Mouse (Mus musculus): Measurements from ENCODE around the gene Fzr1. TPM values are rescaled to one million over a fixed set of nuclear protein-coding genes. Genes with fewer than 3 reads are reported as not detected.

Fzr1 gene
- polyA plus RNA-seq, 1 experiment from 2014 or later, result 45.2 TPM

DNA sequence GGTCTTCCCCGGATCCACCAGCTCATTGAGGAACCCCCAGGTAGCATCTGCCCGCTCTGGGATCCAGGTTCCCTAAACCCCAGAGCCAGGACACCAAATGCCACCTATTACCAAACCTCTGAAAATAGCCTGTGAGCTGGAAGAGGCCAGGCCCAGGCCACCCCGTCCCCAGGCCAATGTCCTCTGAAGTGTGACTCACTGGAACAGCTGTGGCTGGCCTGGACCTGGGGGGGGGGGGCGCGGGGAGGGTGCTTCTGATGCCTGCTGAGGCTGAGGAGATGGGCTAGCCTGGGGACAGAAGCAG is 43.4 kb upstream of the Fzr1 start:
- Histone ChIP-seq H3K27me3 (replicated peaks; ENCODE audit: control insufficient read depth, insufficient read depth, low read length) (peaks cover 16% of the 10 kb centered on the region), H3K9me3 (ENCODE audit: control insufficient read depth) (no peaks in the 10 kb centered on the region), H3K9ac (ENCODE audit: low read depth, low read length) (no peak overlapping the region), H3K27ac (ENCODE audit: low read depth, low read length) (no peak overlapping the region), H3K36me3 (ENCODE audit: control insufficient read depth, insufficient read depth) (peaks cover 7% of the 10 kb centered on the region; the same call in 1 of the 2 replicates), H3K4me3 (ENCODE audit: low read depth, low read length) (no peak overlapping the region), H3K4me2 (replicated peaks; ENCODE audit: low read depth) (no peak overlapping the region), H3K4me1 (replicated peaks; ENCODE audit: control insufficient read depth, insufficient read depth, low read length) (no peaks in the 10 kb centered on the region)
- TF ChIP-seq CTCF (IDR thresholded peaks at IDR 0.05; ENCODE audit: low read depth), result no peak
- WGBS, result 75% methylated on average over 5 of the region's 5 CpGs
- no peak for ATAC-seq

DNA sequence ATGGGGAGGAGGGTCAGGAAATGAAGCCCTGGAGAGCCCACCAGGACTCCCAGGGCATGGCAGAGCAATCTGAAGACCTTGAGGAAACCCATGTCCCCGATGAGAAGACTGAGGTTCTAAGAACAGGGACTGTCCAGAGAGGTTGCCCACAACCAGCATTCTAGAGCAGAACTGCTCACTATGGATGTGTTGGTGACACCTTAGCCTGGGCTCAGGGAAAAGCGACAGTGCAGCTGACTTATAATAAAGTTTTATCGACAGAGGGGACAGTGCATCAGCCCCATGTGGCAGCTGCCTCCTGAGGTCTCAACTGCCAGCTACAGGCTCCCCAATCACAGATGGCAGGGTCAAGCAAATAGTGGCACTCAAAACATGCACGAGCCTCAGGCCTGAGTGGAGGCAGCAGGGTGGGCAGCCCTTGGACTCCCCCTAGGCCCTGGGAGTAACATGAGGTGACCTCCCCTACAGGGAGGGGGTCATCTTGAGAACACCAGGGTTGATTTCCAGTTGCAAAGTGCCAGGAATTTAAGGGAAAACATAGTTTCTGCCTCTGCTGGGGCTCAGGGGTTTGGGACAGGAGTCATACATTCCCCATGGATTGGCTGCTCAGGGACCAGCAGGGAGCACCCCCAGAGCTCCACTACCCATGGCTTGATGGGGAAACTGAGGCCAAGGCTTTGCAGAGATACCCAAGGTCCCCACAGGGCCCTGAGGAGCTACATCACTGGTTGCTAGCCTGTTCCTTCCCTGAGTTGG is 42.9 kb upstream of the Fzr1 start:
- no peak overlapping the region for H3K4me2 ChIP-seq (replicated peaks; ENCODE audit: low read depth)
- no peaks in the 10 kb centered on the region for H3K9me3 ChIP-seq (ENCODE audit: control insufficient read depth)
- H3K27me3 ChIP-seq (replicated peaks; ENCODE audit: control insufficient read depth, insufficient read depth, low read length), result peaks cover 16% of the 10 kb centered on the region
- H3K4me1 ChIP-seq (replicated peaks; ENCODE audit: control insufficient read depth, insufficient read depth, low read length), result no peaks in the 10 kb centered on the region
- ATAC-seq, result no peak
- no peak overlapping the region for H3K27ac ChIP-seq (ENCODE audit: low read depth, low read length)
- H3K4me3 ChIP-seq (ENCODE audit: low read depth, low read length), result no peak overlapping the region
- H3K9ac ChIP-seq (ENCODE audit: low read depth, low read length), result no peak overlapping the region
- 81% methylated on average over 4 of the region's 4 CpGs for WGBS
- TF ChIP-seq CTCF (IDR thresholded peaks at IDR 0.05; ENCODE audit: low read depth), result no peak
- peaks cover 7% of the 10 kb centered on the region; the same call in 1 of the 2 replicates for H3K36me3 ChIP-seq (ENCODE audit: control insufficient read depth, insufficient read depth)

DNA sequence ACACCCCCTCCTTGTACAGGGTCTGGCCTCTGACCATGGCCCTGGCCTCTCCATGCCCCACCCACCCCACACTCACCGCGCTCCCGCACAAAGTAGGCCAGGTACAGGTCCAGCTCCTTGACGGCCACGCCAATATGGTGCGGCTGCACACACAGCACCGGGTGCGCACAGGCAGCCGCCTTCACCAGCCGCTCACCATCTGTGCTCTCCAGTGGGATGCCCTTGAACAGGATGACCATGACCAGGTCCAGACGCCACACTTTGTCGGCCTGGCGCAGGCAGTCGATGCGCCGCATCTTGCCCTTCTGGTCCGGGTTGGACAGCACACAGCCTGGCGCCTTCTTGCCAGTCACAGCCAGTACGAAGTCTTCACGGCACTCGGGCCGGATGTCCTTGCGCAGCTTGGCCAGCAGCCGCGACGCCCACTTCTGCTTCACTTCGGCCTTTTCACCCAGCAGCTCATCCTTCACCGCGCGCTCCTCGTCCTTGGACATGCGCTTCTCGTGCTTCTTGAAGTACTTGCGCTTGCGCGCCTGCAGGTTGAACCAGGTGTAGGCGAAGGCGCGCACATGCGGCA is 42.0 kb upstream of the Fzr1 start:
- H3K9me3 ChIP-seq (ENCODE audit: control insufficient read depth), result no peaks in the 10 kb centered on the region
- no peaks in the 10 kb centered on the region for H3K4me1 ChIP-seq (replicated peaks; ENCODE audit: control insufficient read depth, insufficient read depth, low read length)
- H3K9ac ChIP-seq (ENCODE audit: low read depth, low read length), result no peak overlapping the region
- ATAC-seq, result no peak
- H3K4me2 ChIP-seq (replicated peaks; ENCODE audit: low read depth), result no peak overlapping the region
- H3K36me3 ChIP-seq (ENCODE audit: control insufficient read depth, insufficient read depth), result peaks cover 7% of the 10 kb centered on the region; the same call in 1 of the 2 replicates
- H3K27me3 ChIP-seq (replicated peaks; ENCODE audit: control insufficient read depth, insufficient read depth, low read length), result peaks cover 9% of the 10 kb centered on the region
- no peak overlapping the region for H3K27ac ChIP-seq (ENCODE audit: low read depth, low read length)
- no peak overlapping the region for H3K4me3 ChIP-seq (ENCODE audit: low read depth, low read length)
- 86% methylated on average over 40 of the region's 40 CpGs for WGBS
- TF ChIP-seq CTCF (IDR thresholded peaks at IDR 0.05; ENCODE audit: low read depth), result no peak

DNA sequence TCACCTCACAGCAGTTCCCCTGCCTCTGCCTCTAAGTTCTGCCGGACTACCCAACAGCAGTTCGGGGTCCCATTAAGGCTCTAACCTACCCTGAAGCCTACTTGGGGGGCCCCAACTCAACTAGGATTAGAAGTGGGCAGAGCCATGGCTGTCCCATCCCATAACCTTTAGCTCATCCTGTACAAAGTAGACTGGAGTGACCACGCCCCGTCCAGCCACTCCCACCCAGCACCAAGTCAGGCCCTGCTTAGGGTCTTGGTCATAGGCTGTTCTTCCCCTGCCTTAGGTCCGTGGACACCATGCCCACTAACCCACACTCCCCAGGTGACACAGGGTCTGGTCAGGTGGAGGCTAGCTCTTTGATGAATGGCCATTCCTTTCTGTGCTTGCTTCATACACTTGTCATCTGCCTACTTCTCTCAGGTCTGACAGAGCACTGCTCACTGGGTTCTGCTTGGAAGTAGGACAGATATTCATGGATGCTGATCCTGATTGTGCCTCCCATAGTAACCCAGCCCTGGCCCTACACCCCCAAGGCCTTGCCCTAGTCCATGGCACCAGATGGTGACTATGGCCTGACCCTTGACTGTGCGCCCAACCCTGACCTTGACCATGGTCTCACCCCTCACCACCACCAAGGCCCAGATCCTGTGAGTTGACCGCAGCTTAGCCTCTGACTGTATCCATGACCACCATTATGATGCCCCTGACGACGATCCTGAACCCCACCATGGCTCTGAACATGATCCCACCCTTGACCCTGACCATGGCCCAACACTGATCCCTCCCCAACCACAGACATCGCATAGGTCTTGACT is 41.0 kb upstream of the Fzr1 start:
- Histone ChIP-seq H3K36me3 (ENCODE audit: control insufficient read depth, insufficient read depth) (peaks cover 7% of the 10 kb centered on the region; the same call in 1 of the 2 replicates), H3K4me1 (replicated peaks; ENCODE audit: control insufficient read depth, insufficient read depth, low read length) (peaks cover 7% of the 10 kb centered on the region; the same call in 1 of the 2 replicates), H3K27me3 (replicated peaks; ENCODE audit: control insufficient read depth, insufficient read depth, low read length) (peaks cover 6% of the 10 kb centered on the region), H3K9me3 (ENCODE audit: control insufficient read depth) (no peaks in the 10 kb centered on the region), H3K27ac (ENCODE audit: low read depth, low read length) (no peak overlapping the region), H3K4me3 (ENCODE audit: low read depth, low read length) (no peak overlapping the region), H3K9ac (ENCODE audit: low read depth, low read length) (no peak overlapping the region), H3K4me2 (replicated peaks; ENCODE audit: low read depth) (no peak overlapping the region)
- no peak for ATAC-seq
- 92% methylated on average over 10 of the region's 10 CpGs for WGBS
- no peak for TF ChIP-seq CTCF (IDR thresholded peaks at IDR 0.05; ENCODE audit: low read depth)

DNA sequence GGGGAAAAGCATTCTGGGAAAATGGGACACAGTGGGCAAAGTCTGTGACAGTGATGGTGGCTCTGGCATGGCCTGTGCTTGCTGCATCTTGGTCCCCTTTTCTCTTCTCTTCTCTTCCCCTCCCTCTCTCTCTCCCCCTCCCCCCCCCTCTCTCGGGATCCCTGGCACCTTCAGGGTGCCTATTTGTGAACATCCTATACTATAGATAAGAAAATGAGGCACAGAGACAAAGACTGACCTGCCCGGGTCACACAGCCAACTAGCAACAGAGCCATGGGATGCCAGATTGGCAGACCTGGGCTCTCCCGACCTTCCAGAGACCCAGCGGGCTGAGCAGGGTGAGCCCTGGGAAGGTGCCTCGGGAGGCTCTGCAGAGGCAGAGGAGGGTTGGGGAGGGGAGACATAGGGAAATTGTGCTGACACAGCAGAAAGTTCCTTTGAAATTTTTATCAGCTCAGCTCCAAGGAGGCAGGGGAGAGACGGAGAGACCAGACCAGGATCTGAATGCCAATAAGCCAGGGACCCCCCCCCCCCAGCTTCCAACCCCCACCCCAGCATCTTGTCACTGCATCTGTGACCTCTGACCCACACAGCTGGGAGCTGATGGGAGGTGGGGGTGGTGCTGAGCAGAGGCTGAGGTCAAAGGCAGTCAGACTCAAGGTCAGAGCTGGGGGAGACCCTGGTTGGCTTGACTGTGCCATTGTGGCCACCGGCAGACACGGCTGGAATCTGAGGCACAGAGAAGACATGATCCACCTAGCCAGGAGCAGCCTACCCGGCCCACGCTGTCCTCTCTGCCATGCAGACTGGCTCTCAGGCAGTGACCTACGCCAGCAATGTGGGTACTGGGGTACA is 40.1 kb upstream of the Fzr1 start:
- no peak for ATAC-seq
- H3K9ac ChIP-seq (ENCODE audit: low read depth, low read length), result no peak overlapping the region
- no peak overlapping the region for H3K4me2 ChIP-seq (replicated peaks; ENCODE audit: low read depth)
- H3K27me3 ChIP-seq (replicated peaks; ENCODE audit: control insufficient read depth, insufficient read depth, low read length), result no peaks in the 10 kb centered on the region
- H3K9me3 ChIP-seq (ENCODE audit: control insufficient read depth), result no peaks in the 10 kb centered on the region
- peaks cover 7% of the 10 kb centered on the region; the same call in 1 of the 2 replicates for H3K36me3 ChIP-seq (ENCODE audit: control insufficient read depth, insufficient read depth)
- TF ChIP-seq CTCF (IDR thresholded peaks at IDR 0.05; ENCODE audit: low read depth), result no peak
- no peak overlapping the region for H3K4me3 ChIP-seq (ENCODE audit: low read depth, low read length)
- H3K4me1 ChIP-seq (replicated peaks; ENCODE audit: control insufficient read depth, insufficient read depth, low read length), result peaks cover 10% of the 10 kb centered on the region; the same call in 1 of the 2 replicates
- H3K27ac ChIP-seq (ENCODE audit: low read depth, low read length), result no peak overlapping the region
- WGBS, result 70% methylated on average over 11 of the region's 11 CpGs

Data from intestine, postnatal 0 days (tissue).